Mouse (Mus musculus): Measurements from ENCODE around the gene Rcor3. TPM values are rescaled to one million over a fixed set of nuclear protein-coding genes. Genes with fewer than 3 reads are reported as not detected.

The Rcor3 gene
- polyA plus RNA-seq, 1 experiment from 2014 or later, result 35.8 TPM

- Histone ChIP-seq H3K4me1 (no peaks in the 10 kb centered on the region), H3K4me2 (no peak overlapping the region), H3K9ac (no peak overlapping the region), H3K27me3 (replicated peaks) (no peaks in the 10 kb centered on the region), H3K36me3 (replicated peaks) (no peaks in the 10 kb centered on the region), H3K9me3 (no peaks in the 10 kb centered on the region), H3K4me3 (no peak overlapping the region), H3K27ac (no peak overlapping the region)
- 79% methylated on average over 10 of the region's 10 CpGs for WGBS
- no peak for ATAC-seq (replicated peaks)
Observed at GRCm38 (mm10) chr1:192058911-192059310, 79.0 kb downstream of the Rcor3 start.

- Histone ChIP-seq H3K4me2 (no peak overlapping the region), H3K9me3 (no peaks in the 10 kb centered on the region), H3K27ac (no peak overlapping the region), H3K36me3 (replicated peaks) (no peaks in the 10 kb centered on the region), H3K27me3 (replicated peaks) (no peaks in the 10 kb centered on the region), H3K4me3 (no peak overlapping the region), H3K4me1 (no peaks in the 10 kb centered on the region), H3K9ac (no peak overlapping the region)
- 72% methylated on average over 3 of the region's 3 CpGs for WGBS
- no peak for ATAC-seq (replicated peaks)
Observed at GRCm38 (mm10) chr1:192053726-192054125, 84.1 kb downstream of the Rcor3 start.

DNA sequence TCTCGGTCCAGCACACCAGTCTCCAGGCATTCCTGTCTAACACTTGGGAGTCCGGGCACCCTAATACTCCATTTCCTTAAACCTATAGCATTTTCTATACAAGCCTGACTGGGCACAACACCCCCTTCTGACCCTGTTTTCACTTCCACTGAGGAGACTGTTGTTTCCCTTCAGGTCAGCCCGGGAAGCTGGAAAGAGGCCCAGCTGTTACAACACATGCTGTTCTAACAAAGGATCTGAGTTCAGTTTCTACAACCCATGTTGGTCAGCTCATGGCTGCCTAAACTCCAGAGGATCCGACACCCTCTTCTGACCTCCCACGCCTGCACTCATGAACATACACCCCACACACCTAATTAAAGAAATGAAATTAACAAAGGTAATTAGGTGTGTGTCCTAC, 84.9 kb downstream of the Rcor3 start:
- H3K4me2 ChIP-seq, result no peak overlapping the region
- H3K36me3 ChIP-seq (replicated peaks), result no peaks in the 10 kb centered on the region
- no peak overlapping the region for H3K27ac ChIP-seq
- no peaks in the 10 kb centered on the region for H3K27me3 ChIP-seq (replicated peaks)
- ATAC-seq (replicated peaks), result no peak
- no peak overlapping the region for H3K4me3 ChIP-seq
- no peaks in the 10 kb centered on the region for H3K4me1 ChIP-seq
- 88% methylated on average over 5 of the region's 5 CpGs for WGBS
- no peak overlapping the region for H3K9ac ChIP-seq
- H3K9me3 ChIP-seq, result no peaks in the 10 kb centered on the region

DNA sequence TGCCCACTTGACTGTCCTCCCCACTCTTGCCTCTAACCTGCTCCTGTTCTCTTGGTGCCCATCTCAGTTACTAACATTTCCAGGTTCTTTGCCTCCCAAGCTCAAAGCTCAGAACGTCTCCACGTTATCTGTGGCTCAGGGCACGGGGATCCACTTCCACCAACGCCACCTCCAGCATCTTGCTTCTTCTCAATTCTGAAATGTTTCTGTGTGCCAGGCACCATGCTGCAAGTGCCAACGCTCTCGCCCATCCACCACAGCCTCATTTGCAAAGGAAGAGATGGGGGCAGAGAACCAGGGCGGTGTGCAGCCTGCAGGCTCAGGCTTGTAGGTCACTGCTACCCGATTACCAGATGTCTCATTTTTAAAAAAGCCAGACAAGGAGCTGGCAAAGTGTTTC, 85.4 kb downstream of the Rcor3 start:
- 93% methylated on average over 8 of the region's 8 CpGs for WGBS
- H3K4me1 ChIP-seq, result no peaks in the 10 kb centered on the region
- H3K9ac ChIP-seq, result no peak overlapping the region
- H3K4me3 ChIP-seq, result no peak overlapping the region
- H3K36me3 ChIP-seq (replicated peaks), result no peaks in the 10 kb centered on the region
- ATAC-seq (replicated peaks), result no peak
- H3K9me3 ChIP-seq, result no peaks in the 10 kb centered on the region
- H3K4me2 ChIP-seq, result no peak overlapping the region
- H3K27me3 ChIP-seq (replicated peaks), result no peaks in the 10 kb centered on the region
- no peak overlapping the region for H3K27ac ChIP-seq

Other genes with a start within 250 kb of the Rcor3 start
- gene Slc30a1, start 231.3 kb downstream of the Rcor3 start, polyA plus RNA-seq (2015; fragmentation: Nextera tagmentation; extraction: Ambion mirVana), result 3.7 and 4.3 TPM in 2 replicates
- gene Rd3, start 160.7 kb downstream of the Rcor3 start, polyA plus RNA-seq (2015; fragmentation: Nextera tagmentation; extraction: Ambion mirVana), result 2.9 and 3.1 TPM in 2 replicates
- 1.8 and 3.3 TPM in 2 replicates for gene Traf5, start 45.5 kb downstream of the Rcor3 start, polyA plus RNA-seq (2015; fragmentation: Nextera tagmentation; extraction: Ambion mirVana)
- gene Kcnh1, start 52.7 kb upstream of the Rcor3 start, polyA plus RNA-seq (2015; fragmentation: Nextera tagmentation; extraction: Ambion mirVana), result 3.2 and 3.3 TPM in 2 replicates